Mouse (Mus musculus): ENCODE results near the gene Rnf130. TPM values are rescaled to one million over a fixed set of nuclear protein-coding genes. Genes with fewer than 3 reads are reported as not detected.

Rnf130 gene
- polyA plus RNA-seq, 1 experiment from 2014 or later, result 77.5 TPM

DNA sequence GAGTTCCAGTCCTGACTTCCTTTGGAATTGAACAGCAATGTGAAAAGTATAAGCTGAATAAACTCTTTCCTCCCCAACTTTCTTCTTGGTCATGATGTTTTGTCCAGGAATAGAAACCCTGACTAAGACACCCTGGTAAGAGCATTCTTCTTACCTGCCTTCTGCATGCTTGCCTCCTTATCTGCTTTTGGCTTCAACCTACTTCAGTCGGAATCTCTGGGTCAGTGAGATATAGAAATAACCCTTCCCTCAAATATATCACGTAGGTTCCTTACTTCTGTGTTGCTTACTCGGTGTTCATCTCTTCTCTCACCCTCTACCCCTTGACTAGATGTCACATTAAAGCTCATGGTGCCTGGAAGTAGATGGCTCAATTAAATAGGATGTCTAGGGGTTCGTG lies 19.3 kb downstream of the Rnf130 start:
- TF ChIP-seq EP300 (IDR thresholded peaks at IDR 0.05) (no peak), CTCF (IDR thresholded peaks at IDR 0.05) (no peak)
- 88% methylated on average over 4 of the region's 4 CpGs for WGBS
- H3K36me3 ChIP-seq (ENCODE audit: insufficient read depth, low read length), result no peaks in the 10 kb centered on the region
- H3K4me2 ChIP-seq (replicated peaks; ENCODE audit: low read depth, low read length), result no peak overlapping the region
- no peaks in the 10 kb centered on the region; the same call in 1 of the 2 replicates for H3K4me1 ChIP-seq (ENCODE audit: insufficient read depth, low read depth, low read length)
- H3K27me3 ChIP-seq (replicated peaks; ENCODE audit: insufficient read depth, low read length), result no peaks in the 10 kb centered on the region
- H3K4me3 ChIP-seq (ENCODE audit: low read depth, low read length), result no peak overlapping the region
- H3K9me3 ChIP-seq (ENCODE audit: low read length), result no peaks in the 10 kb centered on the region
- DNase-seq (ENCODE audit: low spot score) (no peak), ATAC-seq (no peak)
- H3K27ac ChIP-seq (ENCODE audit: low read length), result no peak overlapping the region
- H3K9ac ChIP-seq (replicated peaks; ENCODE audit: low read depth), result no peak overlapping the region

DNA sequence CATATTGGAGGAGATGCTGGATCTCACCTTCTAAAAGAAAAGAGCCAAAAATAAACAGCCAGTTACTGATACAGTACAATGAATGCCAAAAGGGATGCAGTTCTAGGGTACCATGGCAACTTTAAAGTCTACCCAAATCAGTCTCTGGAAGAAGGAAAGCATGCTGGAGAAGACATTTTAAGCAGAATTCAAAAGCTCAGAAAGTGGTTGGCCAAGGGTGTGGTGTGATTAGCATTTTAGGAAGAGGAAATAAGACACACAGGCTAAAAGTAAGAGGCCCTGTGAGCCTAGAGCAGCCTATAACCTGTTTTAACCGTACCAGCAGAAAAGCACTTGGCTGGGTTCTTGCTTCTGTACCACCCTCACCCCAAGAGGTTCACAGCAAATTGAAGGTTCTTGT lies 22.5 kb downstream of the Rnf130 start:
- no peak for TF ChIP-seq CTCF (IDR thresholded peaks at IDR 0.05)
- TF ChIP-seq EP300 (IDR thresholded peaks at IDR 0.05), result no peak
- no peaks in the 10 kb centered on the region for H3K36me3 ChIP-seq (ENCODE audit: insufficient read depth, low read length)
- no peaks in the 10 kb centered on the region for H3K9me3 ChIP-seq (ENCODE audit: low read length)
- H3K27me3 ChIP-seq (replicated peaks; ENCODE audit: insufficient read depth, low read length), result no peaks in the 10 kb centered on the region
- DNase-seq (ENCODE audit: low spot score), result peak; percentile 11
- H3K4me2 ChIP-seq (replicated peaks; ENCODE audit: low read depth, low read length), result no peak overlapping the region
- ATAC-seq, result no peak
- no peak overlapping the region for H3K9ac ChIP-seq (replicated peaks; ENCODE audit: low read depth)
- H3K4me3 ChIP-seq (ENCODE audit: low read depth, low read length), result no peak overlapping the region
- no peak overlapping the region for H3K27ac ChIP-seq (ENCODE audit: low read length)
- H3K4me1 ChIP-seq (ENCODE audit: insufficient read depth, low read depth, low read length), result no peaks in the 10 kb centered on the region; the same call in 1 of the 2 replicates
- 71% methylated on average over 1 of the region's 1 CpGs for WGBS

DNA sequence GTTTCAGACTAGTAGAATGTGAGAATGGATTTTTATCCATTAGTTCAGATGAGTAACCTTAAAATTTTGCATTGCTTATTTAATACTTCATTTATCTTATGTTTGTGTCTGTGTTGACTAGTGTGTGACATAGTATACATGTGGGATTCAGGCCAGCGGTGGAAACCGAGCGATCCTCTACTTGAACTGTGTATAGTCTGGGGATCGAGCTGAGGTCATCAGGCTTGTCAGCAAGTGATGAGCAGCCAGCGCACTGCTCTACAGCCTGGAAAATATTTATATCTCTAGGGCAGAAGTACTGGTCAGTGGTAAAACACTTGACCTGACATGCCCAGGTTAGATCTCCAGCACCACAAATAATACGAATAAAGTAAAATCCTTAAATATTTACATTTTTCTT lies 23.0 kb downstream of the Rnf130 start:
- no peak overlapping the region for H3K4me2 ChIP-seq (replicated peaks; ENCODE audit: low read depth, low read length)
- DNase-seq (ENCODE audit: low spot score), result peak; percentile 26
- H3K9me3 ChIP-seq (ENCODE audit: low read length), result no peaks in the 10 kb centered on the region
- ATAC-seq, result peak; percentile 41; the same call in 1 of the 2 replicates
- H3K36me3 ChIP-seq (ENCODE audit: insufficient read depth, low read length), result no peaks in the 10 kb centered on the region
- no peaks in the 10 kb centered on the region for H3K27me3 ChIP-seq (replicated peaks; ENCODE audit: insufficient read depth, low read length)
- 42% methylated on average over 6 of the region's 6 CpGs for WGBS
- H3K4me3 ChIP-seq (ENCODE audit: low read depth, low read length), result no peak overlapping the region
- no peak for TF ChIP-seq EP300 (IDR thresholded peaks at IDR 0.05)
- no peak for TF ChIP-seq CTCF (IDR thresholded peaks at IDR 0.05)
- H3K27ac ChIP-seq (ENCODE audit: low read length), result no peak overlapping the region
- no peaks in the 10 kb centered on the region; the same call in 1 of the 2 replicates for H3K4me1 ChIP-seq (ENCODE audit: insufficient read depth, low read depth, low read length)
- no peak overlapping the region for H3K9ac ChIP-seq (replicated peaks; ENCODE audit: low read depth)

DNA sequence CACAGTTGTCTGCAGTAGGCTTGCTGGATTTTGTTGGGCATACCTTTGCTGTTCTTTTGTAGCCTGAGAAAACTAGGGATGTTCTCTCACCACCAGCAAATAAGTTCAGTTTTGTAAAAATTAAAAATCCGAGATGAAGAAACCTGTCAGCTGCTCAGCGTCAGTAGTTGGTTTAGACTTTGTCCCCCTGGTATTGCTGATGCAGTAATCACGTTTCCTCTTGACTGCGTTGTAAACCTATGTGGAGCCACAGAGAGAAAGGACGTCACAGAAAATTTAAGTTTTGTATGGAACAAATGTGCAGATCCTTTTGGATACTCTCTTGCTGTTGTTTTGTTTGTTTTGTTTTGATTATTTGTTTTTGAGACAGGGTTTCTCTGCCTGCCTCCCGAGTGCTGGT lies 25.2 kb downstream of the Rnf130 start:
- Histone ChIP-seq H3K36me3 (ENCODE audit: insufficient read depth, low read length) (peaks cover 5% of the 10 kb centered on the region), H3K4me1 (ENCODE audit: insufficient read depth, low read depth, low read length) (no peaks in the 10 kb centered on the region; the same call in 1 of the 2 replicates), H3K4me3 (ENCODE audit: low read depth, low read length) (no peak overlapping the region), H3K27ac (ENCODE audit: low read length) (no peak overlapping the region), H3K4me2 (replicated peaks; ENCODE audit: low read depth, low read length) (no peak overlapping the region), H3K9ac (replicated peaks; ENCODE audit: low read depth) (no peak overlapping the region), H3K9me3 (ENCODE audit: low read length) (no peaks in the 10 kb centered on the region), H3K27me3 (replicated peaks; ENCODE audit: insufficient read depth, low read length) (no peaks in the 10 kb centered on the region)
- DNase-seq (ENCODE audit: low spot score) (no peak), ATAC-seq (no peak)
- 86% methylated on average over 6 of the region's 6 CpGs for WGBS
- no peak for TF ChIP-seq EP300 (IDR thresholded peaks at IDR 0.05)
- TF ChIP-seq CTCF (IDR thresholded peaks at IDR 0.05), result no peak

DNA sequence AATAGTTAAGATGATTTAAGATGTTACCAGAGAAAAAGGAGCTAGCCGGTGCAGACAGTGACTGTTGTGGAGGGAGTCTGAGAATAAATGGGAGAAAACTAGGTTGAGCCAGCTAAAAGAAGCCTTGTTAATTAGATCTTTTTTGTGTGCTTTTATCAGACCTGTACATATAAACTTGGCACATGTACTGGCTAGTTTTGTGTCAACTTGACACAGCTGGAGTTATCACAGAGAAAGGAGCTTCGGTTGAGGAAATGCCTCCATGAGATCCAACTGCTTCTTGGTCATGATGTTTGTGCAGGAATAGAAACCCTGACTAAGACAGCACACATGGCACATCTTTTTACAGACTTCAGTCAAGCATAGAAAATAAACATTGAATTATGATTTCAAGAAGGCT lies 32.6 kb downstream of the Rnf130 start:
- no peak overlapping the region for H3K9ac ChIP-seq (replicated peaks; ENCODE audit: low read depth)
- no peak overlapping the region for H3K4me2 ChIP-seq (replicated peaks; ENCODE audit: low read depth, low read length)
- no peak for TF ChIP-seq CTCF (IDR thresholded peaks at IDR 0.05)
- no peaks in the 10 kb centered on the region for H3K27me3 ChIP-seq (replicated peaks; ENCODE audit: insufficient read depth, low read length)
- 68% methylated on average over 2 of the region's 2 CpGs for WGBS
- DNase-seq (ENCODE audit: low spot score), result no peak
- no peaks in the 10 kb centered on the region for H3K9me3 ChIP-seq (ENCODE audit: low read length)
- no peak overlapping the region for H3K27ac ChIP-seq (ENCODE audit: low read length)
- no peak for ATAC-seq
- no peak overlapping the region for H3K4me3 ChIP-seq (ENCODE audit: low read depth, low read length)
- H3K36me3 ChIP-seq (ENCODE audit: insufficient read depth, low read length), result peaks cover 10% of the 10 kb centered on the region
- no peaks in the 10 kb centered on the region for H3K4me1 ChIP-seq (ENCODE audit: insufficient read depth, low read depth, low read length)

DNA sequence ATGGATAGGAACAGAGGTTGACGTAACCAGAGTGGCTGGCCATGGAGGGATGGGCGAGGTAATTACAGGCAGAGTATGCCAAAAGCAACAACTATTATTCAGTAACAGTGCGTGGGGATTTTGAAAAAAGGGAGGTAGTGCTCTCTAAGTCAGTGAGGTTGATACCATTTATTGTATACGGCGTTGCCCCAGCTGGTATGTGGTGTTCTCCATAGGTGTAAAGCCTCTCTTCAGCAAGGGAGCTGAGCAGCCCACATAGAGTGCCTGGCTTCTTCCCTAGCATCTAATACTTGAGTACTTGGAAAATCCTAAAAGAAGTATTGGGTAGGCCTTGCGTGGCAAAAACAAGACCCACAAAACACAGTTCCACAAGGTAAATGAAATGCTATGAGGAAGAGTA lies 33.1 kb downstream of the Rnf130 start:
- peaks cover 10% of the 10 kb centered on the region for H3K36me3 ChIP-seq (ENCODE audit: insufficient read depth, low read length)
- H3K4me1 ChIP-seq (ENCODE audit: insufficient read depth, low read depth, low read length), result no peaks in the 10 kb centered on the region
- no peak overlapping the region for H3K4me3 ChIP-seq (ENCODE audit: low read depth, low read length)
- 91% methylated on average over 6 of the region's 6 CpGs for WGBS
- no peak overlapping the region for H3K9ac ChIP-seq (replicated peaks; ENCODE audit: low read depth)
- no peak overlapping the region for H3K4me2 ChIP-seq (replicated peaks; ENCODE audit: low read depth, low read length)
- no peaks in the 10 kb centered on the region for H3K9me3 ChIP-seq (ENCODE audit: low read length)
- no peaks in the 10 kb centered on the region for H3K27me3 ChIP-seq (replicated peaks; ENCODE audit: insufficient read depth, low read length)
- DNase-seq (ENCODE audit: low spot score) (no peak), ATAC-seq (no peak)
- H3K27ac ChIP-seq (ENCODE audit: low read length), result no peak overlapping the region
- no peak for TF ChIP-seq CTCF (IDR thresholded peaks at IDR 0.05)
- no peak for TF ChIP-seq EP300 (IDR thresholded peaks at IDR 0.05)

DNA sequence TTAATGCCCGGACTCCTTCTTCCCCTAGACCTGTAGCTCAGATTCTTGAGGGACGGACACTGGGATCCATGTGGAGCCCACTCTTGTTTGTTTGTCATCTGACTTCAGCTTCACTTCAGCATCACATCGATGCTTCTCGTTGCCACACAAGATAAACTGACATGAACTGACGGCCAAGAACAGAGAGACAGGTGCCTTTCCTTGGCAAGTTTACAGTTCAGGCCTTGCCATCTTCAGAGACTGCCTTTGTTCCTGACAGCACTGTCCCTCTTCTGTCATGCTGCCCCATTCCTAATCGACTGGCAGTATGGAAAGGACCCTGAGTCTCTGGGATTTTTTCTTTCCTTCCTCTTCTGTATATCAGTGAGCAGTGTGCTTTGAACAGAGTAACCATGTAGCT lies 33.9 kb downstream of the Rnf130 start:
- no peak for DNase-seq (ENCODE audit: low spot score)
- TF ChIP-seq EP300 (IDR thresholded peaks at IDR 0.05), result no peak
- TF ChIP-seq CTCF (IDR thresholded peaks at IDR 0.05), result no peak
- no peak overlapping the region for H3K9ac ChIP-seq (replicated peaks; ENCODE audit: low read depth)
- H3K27ac ChIP-seq (ENCODE audit: low read length), result no peak overlapping the region
- H3K4me3 ChIP-seq (ENCODE audit: low read depth, low read length), result no peak overlapping the region
- no peaks in the 10 kb centered on the region for H3K4me1 ChIP-seq (ENCODE audit: insufficient read depth, low read depth, low read length)
- no peak overlapping the region for H3K4me2 ChIP-seq (replicated peaks; ENCODE audit: low read depth, low read length)
- no peaks in the 10 kb centered on the region for H3K27me3 ChIP-seq (replicated peaks; ENCODE audit: insufficient read depth, low read length)
- WGBS, result 82% methylated on average over 6 of the region's 6 CpGs
- no peaks in the 10 kb centered on the region for H3K9me3 ChIP-seq (ENCODE audit: low read length)
- ATAC-seq, result no peak
- H3K36me3 ChIP-seq (ENCODE audit: insufficient read depth, low read length), result peaks cover 6% of the 10 kb centered on the region

All from lung, postnatal 0 days (tissue).